Mouse (Mus musculus) layer of hippocampus, postnatal 36 days (tissue): ENCODE results near the gene Pom121l2. TPM values are rescaled to one million over a fixed set of nuclear protein-coding genes. Genes with fewer than 3 reads are reported as not detected.
A peak's percentile ranks its signal among the peaks of the same experiment; 100 is the strongest.

Source experiments
- DNase-seq, 2 experiments: peaks; one replicate each; pipeline ENCODE4 v3.0.0; 2022
- total RNA-seq, 2 experiments: library from RNA; stranded (reverse); gene quantifications; 2 replicates each; pipeline ENCODE4 v1.2.3; 2021

Gene Pom121l2
- not detected for total RNA-seq

- DNase-seq: peak in 1 of 2 experiments; percentile 19
Measured at GRCm38 (mm10) chr13:21980981-21981802, at the start of gene Pom121l2. Pom121l2 (plus strand) TSS chr13:21981194.

GRCm38 (mm10) chr13:21931740-21932139 lies 49.3 kb upstream of the Pom121l2 start:
- no peak for DNase-seq

- peak in 1 of 2 experiments; percentile 35 for DNase-seq
Measured at GRCm38 (mm10) chr13:21933626-21934548, 47.1 kb upstream of the Pom121l2 start.

GRCm38 (mm10) chr13:21934982-21935791 lies 45.8 kb upstream of the Pom121l2 start:
- peak; percentile 41 to 54 for DNase-seq

GRCm38 (mm10) chr13:21935833-21936232 lies 45.2 kb upstream of the Pom121l2 start:
- no peak for DNase-seq

- DNase-seq: peak in 1 of 2 experiments; percentile 35
Measured at GRCm38 (mm10) chr13:21936968-21937367, 44.0 kb upstream of the Pom121l2 start.

GRCm38 (mm10) chr13:21940213-21940612 lies 40.8 kb upstream of the Pom121l2 start:
- peak; percentile 84 to 92 for DNase-seq

GRCm38 (mm10) chr13:21940811-21941321 lies 40.1 kb upstream of the Pom121l2 start:
- peak; percentile 77 to 86 for DNase-seq

- DNase-seq: no peak
Measured at GRCm38 (mm10) chr13:21943644-21944043, 37.4 kb upstream of the Pom121l2 start.

- DNase-seq: no peak
Measured at GRCm38 (mm10) chr13:21944592-21944925, 36.4 kb upstream of the Pom121l2 start.

- DNase-seq: peak; percentile 86 to 88
Measured at GRCm38 (mm10) chr13:21944926-21945740, 35.9 kb upstream of the Pom121l2 start, which contains the start of gene Zfp184. Zfp184 (plus strand) TSS chr13:21945094.

- DNase-seq: no peak
Measured at GRCm38 (mm10) chr13:21969269-21969668, 11.7 kb upstream of the Pom121l2 start.

- DNase-seq: no peak
Measured at GRCm38 (mm10) chr13:21969816-21970215, 11.2 kb upstream of the Pom121l2 start.

GRCm38 (mm10) chr13:21971641-21972040 lies 9.4 kb upstream of the Pom121l2 start:
- DNase-seq: no peak

- peak; percentile 88 to 89 for DNase-seq
Measured at GRCm38 (mm10) chr13:21974221-21974725, 6.7 kb upstream of the Pom121l2 start.

- peak; percentile 63 to 76 for DNase-seq
Measured at GRCm38 (mm10) chr13:21974726-21975473, 6.1 kb upstream of the Pom121l2 start.

GRCm38 (mm10) chr13:21981803-21982193 lies 804 bp downstream of the Pom121l2 start:
- no peak for DNase-seq

GRCm38 (mm10) chr13:21984486-21984885 lies 3.5 kb downstream of the Pom121l2 start:
- DNase-seq: no peak

- DNase-seq: no peak
Measured at GRCm38 (mm10) chr13:21992550-21992949, 11.6 kb downstream of the Pom121l2 start.
